Mouse (Mus musculus) lung, adult 2 months (tissue): ENCODE measurements at regions not wholly inside any gene's neighbourhood (a gene's known extent, or its start where the extent isn't known, plus 50 kb on each side); places are given as distances from the start of the nearest gene placed in this dataset.

Source experiments
- CTCF ChIP-seq: fragments of 200-500 bp; IDR thresholded peaks from 2 replicates; pipeline ENCODE4 v1.5.1; 2011; ENCODE audit warnings: mild to moderate bottlenecking, low read length, control low read depth; ENCODE audit not compliant: insufficient read depth
- POLR2A ChIP-seq: fragments of 200-500 bp; IDR thresholded peaks from 2 replicates; pipeline ENCODE4 v1.6.1; 2011; ENCODE audit warnings: low read depth, mild to moderate bottlenecking, control low read depth, low read length, borderline replicate concordance; ENCODE audit errors: extremely low read depth

GRCm38 (mm10) chr14:25377900-25378716 is 80.9 kb upstream of the Zmiz1 start:
- TF ChIP-seq POLR2A = peak; percentile 83
- TF ChIP-seq CTCF = no peak
